Mouse (Mus musculus) embryonic facial prominence, embryonic 10.5 days (tissue): Measurements from ENCODE around the gene Rufy2. TPM values are rescaled to one million over a fixed set of nuclear protein-coding genes. Genes with fewer than 3 reads are reported as not detected.

ENCODE experiments used
- DNase-seq: peaks from one replicate; pipeline ENCODE4 v3.0.0-alpha.2; 2017; ENCODE audit warnings: low spot score
- H3K27ac ChIP-seq: fragments of 300-500 bp; sonication (generic); replicated peaks from 2 replicates; pipeline ENCODE4 v1.5.1; 2016; ENCODE audit warnings: mild to moderate bottlenecking
- H3K27me3 ChIP-seq: fragments of 300-500 bp; sonication (generic); replicated peaks from 2 replicates; pipeline ENCODE4 v1.6.1; 2016; ENCODE audit warnings: low read depth, mild to moderate bottlenecking; ENCODE audit not compliant: poor library complexity, severe bottlenecking
- H3K36me3 ChIP-seq: fragments of 300-500 bp; sonication (generic); replicated peaks from 2 replicates; pipeline ENCODE4 v1.6.1; 2016; ENCODE audit warnings: mild to moderate bottlenecking, moderate library complexity
- H3K4me1 ChIP-seq: fragments of 300-500 bp; sonication (generic); 2 replicates; pipeline ENCODE4 v1.6.1; 2016
- H3K4me3 ChIP-seq: fragments of 300-500 bp; sonication (generic); 2 replicates; pipeline ENCODE4 v1.5.1; 2016; ENCODE audit warnings: mild to moderate bottlenecking, moderate library complexity
- H3K9me3 ChIP-seq: fragments of 300-500 bp; sonication (generic); 2 replicates; pipeline ENCODE4 v1.6.1; 2016; ENCODE audit warnings: mild to moderate bottlenecking
- WGBS: fragments of 180-500 bp; shearing (Covaris S2); methylation state at CpG from one replicate; pipeline ENCODE4 v1.1.7; 2016; 5-methylcytosine and 5-hydroxymethylcytosine counted together
- polyA plus RNA-seq: library from polyadenylated mRNA; unstranded; fragments of >200 nt; fragmentation: Nextera tagmentation; extraction: Ambion mirVana; gene quantifications from 2 replicates; pipeline ENCODE4 v1.2.1, GENCODE M21; 2016

The Rufy2 gene
- 25.0 and 25.4 TPM in 2 replicates for polyA plus RNA-seq

DNA sequence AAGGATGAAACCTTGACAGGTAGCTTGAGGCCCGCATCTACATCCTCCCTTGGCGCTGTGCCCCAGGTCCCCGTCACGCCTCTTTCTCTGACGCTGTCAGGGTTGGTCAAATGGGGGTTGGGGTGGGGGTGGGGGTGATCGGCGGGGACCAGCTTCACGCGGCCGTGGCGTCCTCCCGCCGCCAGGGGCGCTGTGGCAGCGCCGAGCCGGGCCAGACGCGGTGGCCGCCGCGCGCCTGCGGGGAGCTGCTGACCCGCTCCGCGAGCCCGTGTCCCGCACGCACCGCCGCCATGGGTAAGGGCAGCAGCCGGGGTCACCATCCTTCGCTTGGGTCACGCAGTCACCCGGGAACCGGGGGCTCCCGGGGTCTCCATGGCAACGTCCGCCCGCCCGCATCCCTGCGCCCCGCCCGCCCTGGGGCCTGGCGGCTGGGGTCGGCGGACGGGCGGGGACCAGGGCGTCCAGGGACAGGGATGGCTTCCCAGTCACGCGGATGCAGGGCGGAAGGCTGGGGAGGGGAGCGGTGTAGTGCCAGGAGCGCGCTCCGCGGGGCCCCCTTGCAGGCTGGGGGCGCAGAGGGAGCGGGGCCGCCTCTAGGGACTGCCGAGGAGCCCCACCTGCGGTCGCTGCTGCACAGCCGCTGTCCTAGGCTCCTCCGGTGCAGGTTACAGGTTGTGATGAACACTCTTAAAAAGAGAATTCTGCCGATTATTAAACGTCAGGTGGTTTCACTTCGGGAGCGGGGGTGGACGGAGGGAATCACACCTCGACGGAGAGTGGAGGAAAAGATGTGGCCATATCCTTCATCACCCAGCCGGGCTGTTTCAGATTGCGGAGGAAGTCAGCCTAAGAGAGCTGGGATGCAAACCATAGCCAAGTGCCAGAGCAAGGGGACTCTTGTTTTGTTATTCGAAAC is at the start of gene Rufy2:
Gene Rufy2, plus strand, starts transcription at position 185 of the 916 bp plus-strand sequence.
- H3K4me1 ChIP-seq, result peaks cover 12% of the 10 kb centered on the region
- no peaks in the 10 kb centered on the region for H3K27me3 ChIP-seq
- H3K9me3 ChIP-seq, result no peaks in the 10 kb centered on the region
- peak within 1 kb of the TSS; percentile 97 for H3K27ac ChIP-seq
- peak within 1 kb of the TSS; percentile 82 for H3K4me3 ChIP-seq
- DNase-seq, result peak; percentile 91
- under 1% methylated on average over 77 of the region's 77 CpGs for WGBS
- H3K36me3 ChIP-seq, result peaks cover 43% of the 10 kb centered on the region

DNA sequence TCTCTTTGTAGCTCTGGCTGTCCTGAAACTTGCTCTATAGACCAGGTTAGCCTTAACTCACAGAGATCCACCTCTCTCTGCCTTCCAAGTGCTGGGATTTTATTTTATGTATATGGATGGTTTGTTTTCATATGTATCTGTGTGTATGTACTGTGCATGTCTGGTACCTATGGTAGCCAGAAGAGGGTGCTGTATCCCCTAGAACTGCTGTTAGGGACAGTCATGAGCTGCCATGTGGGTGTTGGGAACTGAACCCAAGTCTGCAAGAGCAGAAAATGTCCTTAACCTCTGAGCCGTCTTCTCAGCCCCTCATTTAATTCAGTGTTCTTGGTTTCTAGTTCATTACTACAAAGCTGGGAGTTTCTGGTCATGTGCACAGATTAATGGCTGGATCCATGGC is 47.6 kb upstream of the Rufy2 start:
- 91% methylated on average over 1 of the region's 1 CpGs for WGBS
- Histone ChIP-seq H3K27ac (no peak overlapping the region), H3K4me3 (no peak overlapping the region), H3K27me3 (no peaks in the 10 kb centered on the region), H3K36me3 (peaks cover 67% of the 10 kb centered on the region), H3K9me3 (no peaks in the 10 kb centered on the region), H3K4me1 (no peaks in the 10 kb centered on the region)
- DNase-seq, result no peak

DNA sequence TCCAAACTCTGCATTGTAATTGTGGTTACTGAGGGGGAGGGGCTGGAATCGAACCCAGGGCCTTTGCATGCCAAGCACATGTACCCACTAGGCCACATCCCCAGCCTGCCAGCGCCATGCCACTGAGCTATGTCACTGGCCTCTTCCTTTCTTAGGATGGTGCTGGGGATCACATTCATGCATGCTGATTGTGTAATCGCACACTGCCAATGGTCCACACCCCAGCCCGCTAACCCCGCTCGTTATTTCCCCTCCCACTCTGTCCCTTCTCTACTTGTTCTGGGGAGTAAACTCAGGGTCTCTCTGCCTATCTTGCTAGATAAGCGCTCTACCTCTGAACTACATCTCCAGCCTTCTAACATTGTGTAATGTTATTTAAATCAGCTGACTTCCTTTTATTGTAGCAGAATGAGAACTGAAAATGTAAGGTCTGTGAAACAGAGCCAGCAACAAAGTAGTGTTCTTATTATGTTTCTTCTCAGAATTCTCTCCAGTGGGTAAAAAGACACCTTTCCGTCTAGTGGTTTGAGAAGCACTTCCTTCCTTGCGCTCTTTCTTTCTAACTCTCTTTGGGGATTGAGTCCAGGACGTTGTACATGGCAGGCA is 34.9 kb upstream of the Rufy2 start:
- H3K36me3 ChIP-seq, result peaks cover 54% of the 10 kb centered on the region
- 88% methylated on average over 10 of the region's 10 CpGs for WGBS

DNA sequence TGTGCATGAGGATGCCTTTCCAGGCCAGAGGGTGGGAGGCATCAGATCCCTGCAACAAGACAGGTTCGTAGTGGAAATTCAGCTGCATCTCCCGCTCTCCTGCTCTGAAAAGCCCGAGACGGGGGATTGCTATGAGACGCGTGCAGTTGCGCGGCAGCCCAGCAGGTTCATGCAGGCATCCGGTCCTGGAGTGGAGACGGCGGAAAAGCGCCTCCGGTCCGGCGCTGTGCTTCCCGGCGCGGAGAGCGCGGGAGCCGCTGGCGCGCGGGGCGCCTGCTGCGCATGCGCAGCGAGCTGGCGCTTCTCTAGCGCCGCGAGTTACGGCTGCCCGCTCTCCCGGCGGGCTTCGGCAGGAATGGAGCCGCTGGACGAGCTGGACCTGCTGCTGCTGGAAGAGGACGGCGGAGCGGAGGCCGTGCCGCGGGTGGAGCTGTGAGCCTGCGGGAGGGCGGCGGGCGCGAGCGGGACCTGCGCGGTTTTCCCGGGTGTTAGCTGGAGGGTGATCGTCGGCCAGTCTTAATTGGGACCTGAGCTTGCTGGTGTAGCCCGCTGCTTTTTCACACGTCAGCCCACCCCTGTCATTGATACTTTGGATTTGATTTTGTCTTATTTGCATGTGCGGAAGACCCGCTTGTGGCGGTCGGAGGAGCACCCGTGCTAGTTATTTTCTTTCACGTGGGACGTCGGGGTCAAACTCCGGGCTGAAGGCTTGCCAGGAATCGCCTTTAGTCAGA is 33.1 kb upstream of the Rufy2 start, which contains the start of gene Dna2:
Gene Dna2, plus strand, starts transcription at position 289 of the 734 bp plus-strand sequence.
- H3K4me3 ChIP-seq, result peak within 1 kb of the TSS; percentile 83
- no peaks in the 10 kb centered on the region for H3K27me3 ChIP-seq
- H3K36me3 ChIP-seq, result peaks cover 64% of the 10 kb centered on the region
- peaks cover 9% of the 10 kb centered on the region for H3K4me1 ChIP-seq
- H3K27ac ChIP-seq, result peak within 1 kb of the TSS; percentile 95
- peak; percentile 92 for DNase-seq
- no peaks in the 10 kb centered on the region for H3K9me3 ChIP-seq
- WGBS, result under 1% methylated on average over 68 of the region's 68 CpGs

More for the DNA sequence above, 34.9 kb upstream of the Rufy2 start:
- no peaks in the 10 kb centered on the region for H3K27me3 ChIP-seq
- H3K27ac ChIP-seq, result no peak overlapping the region
- H3K4me3 ChIP-seq, result no peak overlapping the region
- no peaks in the 10 kb centered on the region for H3K9me3 ChIP-seq
- DNase-seq, result no peak
- H3K4me1 ChIP-seq, result peaks cover 9% of the 10 kb centered on the region

DNA sequence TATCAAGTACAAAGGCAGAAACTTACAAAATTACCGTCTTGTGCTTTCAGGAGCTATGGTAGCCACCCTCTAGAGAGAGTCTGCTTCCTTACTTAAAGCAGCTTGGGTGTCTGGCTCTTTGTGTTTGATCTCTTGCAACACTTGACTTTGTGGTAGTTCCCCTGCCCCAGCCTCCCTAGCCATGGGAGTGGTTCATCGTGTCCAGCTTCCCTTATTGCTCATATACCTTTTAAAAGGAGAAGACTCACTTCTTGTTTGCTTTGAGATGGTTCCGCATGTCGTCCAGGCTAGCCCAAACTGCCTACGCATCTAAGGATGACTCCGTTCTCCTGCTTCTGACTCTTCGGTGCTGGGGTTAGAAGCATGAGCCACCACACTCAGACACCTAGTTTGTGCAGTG is 31.5 kb upstream of the Rufy2 start:
- Histone ChIP-seq H3K36me3 (peaks cover 63% of the 10 kb centered on the region), H3K9me3 (no peaks in the 10 kb centered on the region), H3K4me3 (no peak overlapping the region), H3K27ac (no peak overlapping the region), H3K27me3 (no peaks in the 10 kb centered on the region), H3K4me1 (peaks cover 9% of the 10 kb centered on the region)
- WGBS, result 95% methylated on average over 7 of the region's 7 CpGs
- no peak for DNase-seq

DNA sequence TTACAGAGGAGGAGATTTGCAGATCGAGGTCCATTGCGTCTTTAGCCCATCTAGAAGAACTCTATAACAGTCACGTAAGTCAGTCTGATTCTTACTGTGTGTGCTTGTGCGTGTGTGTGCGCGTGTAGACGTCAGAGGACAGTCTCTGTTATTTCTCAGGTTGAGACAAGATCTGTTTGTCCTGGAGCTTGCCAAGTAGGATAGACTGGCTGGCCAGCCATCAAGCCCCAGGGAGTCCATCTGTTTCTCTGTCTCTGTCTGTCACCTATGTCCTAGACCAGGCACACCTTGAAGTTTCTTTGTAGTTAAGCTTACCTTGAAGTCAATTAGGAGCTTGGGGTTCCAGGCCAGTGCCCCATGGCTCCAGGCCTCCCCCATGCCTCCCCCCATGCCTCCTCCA is 16.1 kb upstream of the Rufy2 start:
- DNase-seq, result no peak
- H3K36me3 ChIP-seq, result peaks cover 98% of the 10 kb centered on the region
- H3K27me3 ChIP-seq, result no peaks in the 10 kb centered on the region
- H3K4me1 ChIP-seq, result no peaks in the 10 kb centered on the region
- no peak overlapping the region for H3K4me3 ChIP-seq
- H3K9me3 ChIP-seq, result no peaks in the 10 kb centered on the region
- H3K27ac ChIP-seq, result no peak overlapping the region
- 95% methylated on average over 7 of the region's 7 CpGs for WGBS

DNA sequence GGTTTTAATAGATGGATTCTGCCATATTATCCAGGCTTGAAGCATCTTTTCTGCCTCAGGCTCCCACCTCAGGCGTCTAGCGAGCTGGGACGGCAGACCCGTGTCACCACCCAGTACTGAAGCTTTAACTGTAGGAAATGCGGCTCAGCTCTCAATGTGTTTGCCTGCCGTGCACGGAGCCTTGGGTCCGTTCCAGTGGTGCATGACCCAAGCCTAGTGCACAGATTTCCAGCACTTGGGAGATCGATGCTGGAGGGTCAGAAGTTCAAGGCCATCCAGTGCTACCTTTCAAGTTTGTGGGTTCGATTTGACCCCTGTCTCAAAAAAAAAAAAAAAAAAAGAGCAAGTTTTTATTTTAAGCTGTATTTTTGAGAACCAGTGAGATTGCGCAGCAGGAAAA is 14.2 kb upstream of the Rufy2 start:
- no peak for DNase-seq
- no peak overlapping the region for H3K4me3 ChIP-seq
- no peaks in the 10 kb centered on the region for H3K27me3 ChIP-seq
- H3K4me1 ChIP-seq, result no peaks in the 10 kb centered on the region
- 94% methylated on average over 11 of the region's 11 CpGs for WGBS
- H3K9me3 ChIP-seq, result no peaks in the 10 kb centered on the region
- H3K27ac ChIP-seq, result no peak overlapping the region
- peaks cover 98% of the 10 kb centered on the region for H3K36me3 ChIP-seq

DNA sequence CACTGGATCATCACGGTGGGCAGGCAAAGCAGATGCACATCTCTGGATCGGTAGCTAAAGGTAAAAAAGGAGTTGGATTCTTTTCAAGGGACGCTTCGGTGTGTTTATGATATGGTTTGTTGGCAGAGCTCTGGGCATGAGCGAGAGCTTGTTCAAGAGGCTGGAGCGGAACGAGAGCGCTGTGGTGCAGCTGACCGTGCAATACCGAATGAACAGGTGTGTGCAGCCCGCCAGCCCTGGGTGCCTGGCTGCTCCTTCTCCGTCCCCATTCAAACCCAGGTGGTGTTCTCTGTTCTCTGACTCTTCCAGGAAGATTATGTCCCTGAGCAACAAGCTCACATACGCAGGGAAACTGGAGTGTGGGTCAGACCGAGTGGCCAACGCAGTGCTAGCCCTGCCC is 13.7 kb upstream of the Rufy2 start:
- Histone ChIP-seq H3K4me1 (no peaks in the 10 kb centered on the region), H3K9me3 (no peaks in the 10 kb centered on the region), H3K27me3 (no peaks in the 10 kb centered on the region), H3K4me3 (no peak overlapping the region), H3K27ac (no peak overlapping the region), H3K36me3 (peaks cover 97% of the 10 kb centered on the region)
- no peak for DNase-seq
- WGBS, result 97% methylated on average over 15 of the region's 15 CpGs

DNA sequence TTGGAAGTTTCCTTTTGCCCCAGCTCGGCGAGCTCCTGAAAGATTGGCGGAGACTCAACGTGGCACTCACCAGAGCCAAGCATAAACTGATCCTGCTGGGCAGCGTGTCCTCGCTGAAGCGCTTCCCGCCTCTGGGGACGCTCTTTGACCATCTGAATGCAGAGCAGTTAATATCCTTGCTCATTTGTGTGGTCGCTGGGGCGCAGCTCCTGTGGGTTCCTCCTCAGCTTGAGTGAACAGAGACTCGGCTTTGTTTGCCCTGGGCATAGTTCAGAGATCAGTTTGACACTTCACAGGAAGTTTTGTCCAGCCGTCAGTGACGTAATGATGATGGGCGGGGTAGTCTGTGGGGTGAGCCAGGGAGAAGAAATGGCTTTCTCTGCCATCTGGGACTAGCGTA is 8.2 kb upstream of the Rufy2 start:
- H3K27ac ChIP-seq, result no peak overlapping the region
- 63% methylated on average over 16 of the region's 16 CpGs for WGBS
- H3K4me3 ChIP-seq, result no peak overlapping the region
- H3K27me3 ChIP-seq, result no peaks in the 10 kb centered on the region
- H3K36me3 ChIP-seq, result peaks cover 91% of the 10 kb centered on the region
- peak; percentile 14 for DNase-seq
- H3K4me1 ChIP-seq, result no peaks in the 10 kb centered on the region
- H3K9me3 ChIP-seq, result no peaks in the 10 kb centered on the region

DNA sequence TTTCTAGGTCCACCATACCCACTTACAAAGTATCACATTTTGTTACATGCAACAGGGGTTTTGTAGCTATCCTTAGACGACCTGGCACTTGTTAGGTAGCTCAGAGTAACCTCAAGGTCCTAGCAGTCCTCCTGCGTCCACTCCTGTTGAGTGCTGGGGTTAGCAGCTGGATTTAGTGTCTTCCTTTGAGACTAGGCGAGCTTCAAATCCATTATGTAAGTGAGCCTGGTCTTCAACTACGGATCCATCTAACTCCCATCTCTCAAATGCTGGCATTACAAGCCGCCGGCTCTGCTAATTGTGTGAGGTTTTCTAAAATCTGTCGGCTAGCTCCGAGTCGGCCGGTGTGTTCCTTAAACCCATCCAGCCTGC is 370 bp upstream of the Rufy2 start:
- WGBS, result 10% methylated on average over 10 of the region's 10 CpGs

DNA sequence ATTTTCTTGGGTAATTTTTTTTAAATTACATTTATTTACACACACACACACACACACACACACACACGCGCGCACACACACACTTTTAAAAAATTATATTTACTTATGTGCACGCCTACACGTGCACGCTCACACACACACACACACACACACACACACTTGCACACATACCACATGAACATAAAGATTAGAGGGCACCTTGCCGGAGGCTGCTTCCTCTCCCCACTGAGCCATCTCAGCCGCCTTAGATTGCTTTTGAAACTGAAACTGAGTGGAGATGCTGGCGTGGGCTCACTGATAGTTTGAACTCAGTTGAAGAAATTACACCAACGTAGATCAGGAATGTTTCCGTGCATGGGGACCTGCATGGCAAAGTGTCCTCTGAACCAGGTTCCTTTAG is 4.0 kb downstream of the Rufy2 start:
- 93% methylated on average over 11 of the region's 11 CpGs for WGBS
- Histone ChIP-seq H3K9me3 (no peaks in the 10 kb centered on the region), H3K36me3 (peaks cover 69% of the 10 kb centered on the region), H3K4me3 (no peak overlapping the region), H3K27ac (no peak overlapping the region), H3K4me1 (peaks cover 12% of the 10 kb centered on the region), H3K27me3 (no peaks in the 10 kb centered on the region)
- no peak for DNase-seq

More for the DNA sequence above, 370 bp upstream of the Rufy2 start:
- H3K4me3 ChIP-seq, result peak overlapping the region; percentile 82
- no peak for DNase-seq
- H3K27me3 ChIP-seq, result no peaks in the 10 kb centered on the region
- peaks cover 12% of the 10 kb centered on the region for H3K4me1 ChIP-seq
- peaks cover 41% of the 10 kb centered on the region for H3K36me3 ChIP-seq
- no peaks in the 10 kb centered on the region for H3K9me3 ChIP-seq
- H3K27ac ChIP-seq, result peak overlapping the region; percentile 97; the same call in 1 of the 2 replicates

DNA sequence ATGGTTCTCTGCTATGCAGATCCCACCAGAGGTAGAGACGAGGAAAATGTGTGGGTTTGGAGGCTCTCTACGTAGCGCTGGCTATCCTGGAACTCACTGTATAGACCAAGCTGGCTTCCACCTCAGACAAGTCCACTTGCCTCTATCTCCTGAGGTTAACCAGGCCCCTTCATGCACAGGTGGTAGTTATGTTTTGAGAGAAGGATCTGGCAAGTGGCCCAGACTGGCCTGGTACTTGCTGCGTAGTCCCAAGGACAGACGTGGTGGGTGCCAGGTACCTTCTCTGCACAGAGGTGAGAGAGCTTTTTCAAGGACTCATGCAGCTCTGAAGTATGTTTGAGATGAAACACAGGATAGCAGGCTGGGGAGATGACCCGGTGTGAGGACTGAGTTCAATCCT is 4.5 kb downstream of the Rufy2 start:
- no peak overlapping the region for H3K27ac ChIP-seq
- no peaks in the 10 kb centered on the region for H3K9me3 ChIP-seq
- H3K36me3 ChIP-seq, result peaks cover 73% of the 10 kb centered on the region
- DNase-seq, result no peak
- peaks cover 12% of the 10 kb centered on the region for H3K4me1 ChIP-seq
- H3K4me3 ChIP-seq, result no peak overlapping the region
- no peaks in the 10 kb centered on the region for H3K27me3 ChIP-seq
- 94% methylated on average over 6 of the region's 6 CpGs for WGBS
